Mouse (Mus musculus): ENCODE data around the gene Rpl13.

- no peak for TF ChIP-seq CTCF (IDR thresholded peaks at IDR 0.05; ENCODE audit: low read depth, low read length)
- TF ChIP-seq POLR2A (IDR thresholded peaks at IDR 0.05; ENCODE audit: extremely low read depth, insufficient read depth, low read length): no peak
Observed at GRCm38 (mm10) chr8:123126193-123126816, 24.2 kb downstream of the Rpl13 start.
